Mouse (Mus musculus) Patski (cell line): Measurements from ENCODE around the gene Cacng3. TPM values are rescaled to one million over a fixed set of nuclear protein-coding genes. Genes with fewer than 3 reads are reported as not detected.

ENCODE experiments used
- ATAC-seq: fragments of 100-300 bp; one replicate; pipeline ENCODE4 v1.8.0; 2021
- CTCF ChIA-PET: fragments of 350-600 bp; sonication (Branson Sonifier 250); formaldehyde crosslinking; loops from one replicate; lab custom pipeline; 2022; ENCODE audit warnings: inconsistent platforms; lab: Charles Lee
- POLR2A ChIA-PET: fragments of 350-600 bp; sonication (Branson Sonifier 250); formaldehyde crosslinking; loops from one replicate; lab custom pipeline; 2022; ENCODE audit warnings: antibody characterized with exemption, inconsistent platforms; lab: Charles Lee
- DNase-seq: peaks from one replicate; pipeline ENCODE4 v3.0.0-alpha.2; 2011; ENCODE audit warnings: low read depth, low spot score
- H3K27me3 ChIP-seq: fragments of 371-371 bp; one replicate; pipeline ENCODE4 v1.5.1; 2021
- CTCF ChIP-seq: fragments of 100-300 bp; IDR thresholded peaks from one replicate; pipeline ENCODE4 v1.5.1; 2021
- in situ Hi-C: fragments of 300-500 bp; cut with MboI; formaldehyde crosslinking; loops from 3 replicates; pipeline ENCODE4 v1.11.1; 2018; ENCODE audit warnings: low pct_unique_long_range_greater_than_20kb, mixed read lengths
- polyA plus RNA-seq: library from polyadenylated mRNA; unstranded; gene quantifications from one replicate; pipeline ENCODE4 v1.2.3, GENCODE M21; 2021

The Cacng3 gene
- not detected for polyA plus RNA-seq

- no peak for ATAC-seq
- TF ChIP-seq CTCF = no peak
- H3K27me3 ChIP-seq = peaks cover 5% of the 10 kb centered on the region
- POLR2A ChIA-PET = no interaction called here
- in situ Hi-C loops = no loop called here
- no peak for DNase-seq
- CTCF ChIA-PET = no interaction called here
Measured at GRCm38 (mm10) chr7:122670442-122670872, at the start of gene Cacng3. Gene Cacng3 (plus strand): TSS chr7:122670492.

- ATAC-seq (no peak), DNase-seq (no peak)
- ChIA-PET POLR2A (no interaction called here), CTCF (no interaction called here)
- no peak for TF ChIP-seq CTCF
- in situ Hi-C loops = no loop called here
- no peaks in the 10 kb centered on the region for H3K27me3 ChIP-seq
Measured at GRCm38 (mm10) chr7:122622125-122622774, 48.0 kb upstream of the Cacng3 start.

GRCm38 (mm10) chr7:122623753-122624152 is 46.5 kb upstream of the Cacng3 start:
- TF ChIP-seq CTCF = no peak
- in situ Hi-C loops = no loop called here
- POLR2A ChIA-PET = no interaction called here
- CTCF ChIA-PET = interaction anchor here (1.6 kb wide), 1 partner anchor 13 kb away, joined by 3 read pairs; no protein-coding TSS in a partner anchor
- no peak for DNase-seq
- no peaks in the 10 kb centered on the region for H3K27me3 ChIP-seq
- no peak for ATAC-seq

GRCm38 (mm10) chr7:122628050-122628449 is 42.2 kb upstream of the Cacng3 start:
- ChIA-PET CTCF (no interaction called here), POLR2A (no interaction called here)
- ATAC-seq (no peak), DNase-seq (no peak)
- H3K27me3 ChIP-seq = no peaks in the 10 kb centered on the region
- in situ Hi-C loops = no loop called here
- TF ChIP-seq CTCF = no peak

- ATAC-seq (no peak), DNase-seq (no peak)
- in situ Hi-C loops = no loop called here
- CTCF ChIA-PET = no interaction called here
- POLR2A ChIA-PET = no interaction called here
- no peaks in the 10 kb centered on the region for H3K27me3 ChIP-seq
- no peak for TF ChIP-seq CTCF
Measured at GRCm38 (mm10) chr7:122630386-122630785, 39.9 kb upstream of the Cacng3 start.

GRCm38 (mm10) chr7:122631151-122631550 is 39.1 kb upstream of the Cacng3 start:
- no peak for TF ChIP-seq CTCF
- ChIA-PET CTCF (no interaction called here), POLR2A (no interaction called here)
- DNase-seq = no peak
- no peaks in the 10 kb centered on the region for H3K27me3 ChIP-seq
- ATAC-seq = no peak
- in situ Hi-C loops = no loop called here

GRCm38 (mm10) chr7:122632946-122633345 is 37.3 kb upstream of the Cacng3 start:
- CTCF ChIA-PET = interaction anchor here (1.2 to 1.6 kb wide), 2 partner anchors 32 to 48 kb away, joined by 3 to 4 read pairs; no protein-coding TSS in a partner anchor
- POLR2A ChIA-PET = no interaction called here
- ATAC-seq (no peak), DNase-seq (no peak)
- no peaks in the 10 kb centered on the region for H3K27me3 ChIP-seq
- in situ Hi-C loops = no loop called here
- TF ChIP-seq CTCF = no peak

GRCm38 (mm10) chr7:122633463-122633862 is 36.8 kb upstream of the Cacng3 start:
- no peaks in the 10 kb centered on the region for H3K27me3 ChIP-seq
- CTCF ChIA-PET = interaction anchor here (1.2 to 1.7 kb wide), 3 partner anchors 11 to 48 kb away, joined by 3 to 5 read pairs (median 4); no protein-coding TSS in a partner anchor
- TF ChIP-seq CTCF = no peak
- in situ Hi-C loops = no loop called here
- no peak for DNase-seq
- ATAC-seq = no peak
- POLR2A ChIA-PET = interaction anchor here (0.7 kb wide), 1 partner anchor 119 kb away, joined by 4 read pairs; no protein-coding TSS in a partner anchor

GRCm38 (mm10) chr7:122643676-122644075 is 26.6 kb upstream of the Cacng3 start:
- DNase-seq (no peak), ATAC-seq (no peak)
- no peak for TF ChIP-seq CTCF
- in situ Hi-C loops = no loop called here
- H3K27me3 ChIP-seq = no peaks in the 10 kb centered on the region
- CTCF ChIA-PET = no interaction called here
- POLR2A ChIA-PET = no interaction called here

- no peaks in the 10 kb centered on the region for H3K27me3 ChIP-seq
- ChIA-PET POLR2A (no interaction called here), CTCF (interaction anchor here (1.0 kb wide), 1 partner anchor 17 kb away, joined by 4 read pairs; no protein-coding TSS in a partner anchor)
- in situ Hi-C loops = no loop called here
- DNase-seq (no peak), ATAC-seq (no peak)
- TF ChIP-seq CTCF = no peak
Measured at GRCm38 (mm10) chr7:122649306-122649705, 21.0 kb upstream of the Cacng3 start.

- ChIA-PET POLR2A (no interaction called here), CTCF (no interaction called here)
- in situ Hi-C loops = no loop called here
- no peaks in the 10 kb centered on the region for H3K27me3 ChIP-seq
- ATAC-seq (no peak), DNase-seq (no peak)
- TF ChIP-seq CTCF = no peak
Measured at GRCm38 (mm10) chr7:122652523-122652922, 17.8 kb upstream of the Cacng3 start.

GRCm38 (mm10) chr7:122656671-122657070 is 13.6 kb upstream of the Cacng3 start:
- DNase-seq = no peak
- CTCF ChIA-PET = no interaction called here
- no peak for TF ChIP-seq CTCF
- H3K27me3 ChIP-seq = no peaks in the 10 kb centered on the region
- in situ Hi-C loops = no loop called here
- POLR2A ChIA-PET = no interaction called here
- no peak for ATAC-seq
